Mouse (Mus musculus) CH12.LX (cell line): ENCODE results near the gene Pfn1. TPM values are rescaled to one million over a fixed set of nuclear protein-coding genes. Genes with fewer than 3 reads are reported as not detected.

Experiments used
- DNase-seq: peaks from one replicate; pipeline ENCODE4 v3.0.0-alpha.2; 2013; ENCODE audit errors: extremely low read depth
- H3K27ac ChIP-seq: 2 replicates; pipeline ENCODE4 v1.5.1; 2012; ENCODE audit warnings: low read depth, mild to moderate bottlenecking, control low read depth, moderate library complexity; ENCODE audit not compliant: insufficient read depth
- H3K27me3 ChIP-seq: replicated peaks from 2 replicates; pipeline ENCODE3; 2012; ENCODE audit warnings: inconsistent platforms
- H3K36me3 ChIP-seq, 2 experiments: replicated peaks in 1 of 2; 2 replicates each; pipeline versions ENCODE3 to v1.6.1; 2012; ENCODE audit warnings: inconsistent platforms in 1 of 2, low read length in 1 of 2, mild to moderate bottlenecking in 1 of 2, mixed read lengths in 1 of 2, moderate library complexity in 1 of 2; ENCODE audit not compliant: control insufficient read depth in 1 of 2, insufficient read depth in 1 of 2
- H3K4me1 ChIP-seq, 2 experiments: 2 replicates each; pipeline ENCODE4 v1.6.1; 2012; ENCODE audit warnings: inconsistent platforms in 1 of 2, moderate library complexity in 1 of 2; ENCODE audit not compliant: insufficient read depth in 2 of 2, control insufficient read depth in 1 of 2
- H3K4me2 ChIP-seq: 2 replicates; pipeline ENCODE4 v1.6.1; 2012; ENCODE audit warnings: low read depth, mild to moderate bottlenecking, control low read depth; ENCODE audit not compliant: poor library complexity, insufficient read depth, severe bottlenecking
- H3K4me3 ChIP-seq, 3 experiments: fragments of 150-350 bp in 1 of 3; sonication (generic) in 1 of 3; replicated peaks in 1 of 3; 2 replicates each; pipeline versions ENCODE3 to v1.5.1; 2011 to 2012; ENCODE audit warnings: low read depth in 2 of 3, low read length in 2 of 3, mild to moderate bottlenecking in 2 of 3, moderate library complexity in 2 of 3, control low read depth in 1 of 3, improper control_type of control experiment in 1 of 3, inconsistent platforms in 1 of 3, mixed read lengths in 1 of 3; ENCODE audit not compliant: poor library complexity in 1 of 3
- H3K79me2 ChIP-seq: replicated peaks from 2 replicates; pipeline ENCODE4 v1.6.1; 2012; ENCODE audit warnings: mild to moderate bottlenecking, moderate library complexity; ENCODE audit not compliant: control insufficient read depth, poor library complexity, insufficient read depth, severe bottlenecking; ENCODE audit errors: extremely low read depth
- H3K9ac ChIP-seq: 2 replicates; pipeline ENCODE4 v1.6.1; 2012; ENCODE audit warnings: low read depth, mild to moderate bottlenecking, control low read depth, moderate library complexity; ENCODE audit not compliant: insufficient read depth
- H3K9me3 ChIP-seq: replicated peaks from 2 replicates; pipeline ENCODE3; 2012; ENCODE audit warnings: low read length, inconsistent platforms, mixed read lengths
- BHLHE40 ChIP-seq: IDR thresholded peaks from 2 replicates; pipeline ENCODE4 v1.6.1; 2011; ENCODE audit warnings: mild to moderate bottlenecking, low read depth, low read length, improper control_type of control experiment
- CHD1 ChIP-seq: IDR thresholded peaks from 2 replicates; pipeline ENCODE4 v1.6.1; 2012; ENCODE audit warnings: low read depth, low read length, improper control_type of control experiment, inconsistent platforms
- CHD2 ChIP-seq: IDR thresholded peaks from 2 replicates; pipeline ENCODE4 v1.6.1; 2011; ENCODE audit warnings: low read length, improper control_type of control experiment
- CTCF ChIP-seq, 2 experiments: IDR thresholded peaks in 1 of 2; conservative IDR thresholded peaks in 1 of 2; 2 replicates each; pipeline ENCODE4 v1.5.1; 2011 to 2012; ENCODE audit warnings: low read depth in 2 of 2, low read length in 2 of 2, improper control_type of control experiment in 1 of 2, inconsistent platforms in 1 of 2, mild to moderate bottlenecking in 1 of 2, moderate library complexity in 1 of 2
- E2F4 ChIP-seq: IDR thresholded peaks from 2 replicates; pipeline ENCODE4 v1.6.1; 2011; ENCODE audit warnings: low read depth, low read length, improper control_type of control experiment; ENCODE audit not compliant: insufficient replicate concordance
- ELF1 ChIP-seq: IDR thresholded peaks from 2 replicates; pipeline ENCODE4 v1.6.1; 2014; ENCODE audit warnings: low read depth, mild to moderate bottlenecking, inconsistent platforms, low read length, improper control_type of control experiment
- ETS1 ChIP-seq: conservative IDR thresholded peaks from 2 replicates; pipeline ENCODE4 v1.6.1; 2012; ENCODE audit warnings: low read depth, mild to moderate bottlenecking, inconsistent platforms, low read length, improper control_type of control experiment, moderate library complexity
- GABPA ChIP-seq: IDR thresholded peaks from 2 replicates; pipeline ENCODE4 v1.6.1; 2012; ENCODE audit warnings: low read depth, low read length, improper control_type of control experiment, inconsistent platforms; ENCODE audit not compliant: insufficient replicate concordance
- HCFC1 ChIP-seq: IDR thresholded peaks from 2 replicates; pipeline ENCODE4 v1.6.1; 2012; ENCODE audit warnings: low read depth, mild to moderate bottlenecking, inconsistent platforms, low read length, improper control_type of control experiment
- IRF4 ChIP-seq: IDR thresholded peaks from 2 replicates; pipeline ENCODE4 v1.6.1; 2014; ENCODE audit warnings: low read depth, mild to moderate bottlenecking, inconsistent platforms, low read length, improper control_type of control experiment
- JUN ChIP-seq: IDR thresholded peaks from 2 replicates; pipeline ENCODE4 v1.6.1; 2011; ENCODE audit warnings: low read depth, mild to moderate bottlenecking, low read length, improper control_type of control experiment, moderate library complexity; ENCODE audit not compliant: insufficient read depth
- JUND ChIP-seq: conservative IDR thresholded peaks from 2 replicates; pipeline ENCODE4 v1.6.1; 2011; ENCODE audit warnings: low read depth, low read length, improper control_type of control experiment
- MAFK ChIP-seq: IDR thresholded peaks from 2 replicates; pipeline ENCODE4 v1.6.1; 2011; ENCODE audit warnings: low read length, improper control_type of control experiment; ENCODE audit not compliant: insufficient replicate concordance
- MAX ChIP-seq: IDR thresholded peaks from 2 replicates; pipeline ENCODE4 v1.6.1; 2011; ENCODE audit warnings: low read length, improper control_type of control experiment
- MAZ ChIP-seq: IDR thresholded peaks from 2 replicates; pipeline ENCODE4 v1.6.1; 2012; ENCODE audit warnings: low read depth, mild to moderate bottlenecking, inconsistent platforms, low read length, improper control_type of control experiment, moderate library complexity
- MXI1 ChIP-seq: IDR thresholded peaks from 2 replicates; pipeline ENCODE4 v1.6.1; 2011; ENCODE audit warnings: mild to moderate bottlenecking, low read depth, low read length, improper control_type of control experiment
- MYC ChIP-seq: IDR thresholded peaks from 2 replicates; pipeline ENCODE4 v1.6.1; 2011; ENCODE audit warnings: low read depth, mild to moderate bottlenecking, improper control_type of control experiment, low read length
- NRF1 ChIP-seq: IDR thresholded peaks from 2 replicates; pipeline ENCODE4 v1.6.1; 2014; ENCODE audit warnings: low read depth, mild to moderate bottlenecking, inconsistent platforms, low read length, improper control_type of control experiment, moderate library complexity
- PAX5 ChIP-seq: IDR thresholded peaks from 2 replicates; pipeline ENCODE4 v1.6.1; 2012; ENCODE audit warnings: low read length, inconsistent platforms, mixed read lengths
- POLR2A ChIP-seq: IDR thresholded peaks from 2 replicates; pipeline ENCODE4 v1.6.1; 2011; ENCODE audit warnings: low read depth, mild to moderate bottlenecking, improper control_type of control experiment, low read length
- POLR2AphosphoS2 ChIP-seq: IDR thresholded peaks from 2 replicates; pipeline ENCODE4 v1.6.1; 2011; ENCODE audit warnings: low read depth, low read length, improper control_type of control experiment
- RAD21 ChIP-seq: IDR thresholded peaks from 2 replicates; pipeline ENCODE4 v1.6.1; 2011; ENCODE audit warnings: low read depth, mild to moderate bottlenecking, low read length, improper control_type of control experiment, moderate library complexity
- RCOR1 ChIP-seq: conservative IDR thresholded peaks from 2 replicates; pipeline ENCODE4 v1.6.1; 2012; ENCODE audit warnings: low read depth, mild to moderate bottlenecking, inconsistent platforms, low read length, improper control_type of control experiment
- SIN3A ChIP-seq: IDR thresholded peaks from 2 replicates; pipeline ENCODE4 v1.6.1; 2012; ENCODE audit warnings: low read length, improper control_type of control experiment, inconsistent platforms
- SMC3 ChIP-seq: IDR thresholded peaks from 2 replicates; pipeline ENCODE4 v1.6.1; 2011; ENCODE audit warnings: low read depth, low read length, improper control_type of control experiment
- TBP ChIP-seq: conservative IDR thresholded peaks from 2 replicates; pipeline ENCODE4 v1.6.1; 2011; ENCODE audit warnings: low read depth, low read length, improper control_type of control experiment
- TCF12 ChIP-seq: IDR thresholded peaks from 2 replicates; pipeline ENCODE4 v1.6.1; 2014; ENCODE audit warnings: low read depth, mild to moderate bottlenecking, inconsistent platforms, low read length, improper control_type of control experiment
- UBTF ChIP-seq: IDR thresholded peaks from 2 replicates; pipeline ENCODE4 v1.6.1; 2012; ENCODE audit warnings: low read depth, mild to moderate bottlenecking, inconsistent platforms, low read length, improper control_type of control experiment, moderate library complexity
- USF1 ChIP-seq: IDR thresholded peaks from 2 replicates; pipeline ENCODE4 v1.6.1; 2014; ENCODE audit warnings: low read depth, mild to moderate bottlenecking, inconsistent platforms, low read length, improper control_type of control experiment
- USF2 ChIP-seq: conservative IDR thresholded peaks from 2 replicates; pipeline ENCODE4 v1.6.1; 2011; ENCODE audit warnings: low read depth, low read length, improper control_type of control experiment
- ZC3H11A ChIP-seq: IDR thresholded peaks from 2 replicates; pipeline ENCODE4 v1.6.1; 2012; ENCODE audit warnings: low read depth, mild to moderate bottlenecking, inconsistent platforms, low read length, improper control_type of control experiment
- ZNF384 ChIP-seq: IDR thresholded peaks from 2 replicates; pipeline ENCODE4 v1.6.1; 2012; ENCODE audit warnings: low read depth, low read length, improper control_type of control experiment, inconsistent platforms
- dilution Hi-C: fragments of 300-500 bp; cut with MboI; formaldehyde crosslinking; loops from 2 replicates; pipeline ENCODE4 v1.14.3; 2020; ENCODE audit warnings: low sequenced_read_pairs; ENCODE audit not compliant: extremely low pct_unique_long_range_greater_than_20kb, extremely low pct_ligation_motif_present
- in situ Hi-C: fragments of 300-500 bp; cut with MboI; formaldehyde crosslinking; loops from 3 replicates; pipeline ENCODE4 v1.14.3; 2019; ENCODE audit warnings: low sequenced_read_pairs, low pct_ligation_motif_present, low pct_unique_long_range_greater_than_20kb, mixed read lengths
- polyA plus RNA-seq: library from polyadenylated mRNA; unstranded; fragments of >175 nt; gene quantifications from 2 replicates; pipeline ENCODE4 v1.2.1, GENCODE M21; 2012; ENCODE audit warnings: low read depth; ENCODE audit not compliant: insufficient read length
- total RNA-seq, 2 experiments: library from RNA; depleted of rRNA; stranded (reverse); fragments of 300-350 nt in 1 of 2; fragments of >200 nt in 1 of 2; gene quantifications; 2 replicates each; pipeline ENCODE4 v1.2.3; 2012 to 2014

The Pfn1 gene
- total and polyA plus RNA-seq, 3 experiments, result 844 to 2,624 (median 1,045) TPM

GRCm38 (mm10) chr11:70606717-70607116 is 47.7 kb downstream of the Pfn1 start:
- no peak overlapping the region for H3K4me2 ChIP-seq
- H3K36me3 ChIP-seq, result peaks cover 89 to 100% of the 10 kb centered on the region in 2 experiments
- H3K9me3 ChIP-seq, result no peaks in the 10 kb centered on the region
- in situ Hi-C loops, result loop anchor here (5.0 to 25.0 kb wide), 2 partner anchors 89 to 369 kb away; partner anchors contain the start of genes 0610010K14Rik, Bcl6b, Gltpd2 and Gm21988
- peaks cover 0 to 5% of the 10 kb centered on the region in 2 experiments; a peak in 2 of 4 replicates for H3K4me1 ChIP-seq
- no peaks in the 10 kb centered on the region for H3K79me2 ChIP-seq
- no peaks in the 10 kb centered on the region for H3K27me3 ChIP-seq
- no peak overlapping the region for H3K9ac ChIP-seq
- TF ChIP-seq POLR2A (no peak), BHLHE40 (no peak), ZNF384 (no peak), ZC3H11A (no peak), SIN3A (no peak), JUND (no peak), USF2 (no peak), MAX (no peak), NRF1 (no peak), ETS1 (no peak), JUN (no peak), USF1 (no peak), CHD1 (no peak), IRF4 (no peak), PAX5 (no peak), HCFC1 (no peak), POLR2AphosphoS2 (no peak), SMC3 (no peak), MXI1 (no peak)
- TF ChIP-seq, all 38 proteins: peak for 0
- H3K4me3 ChIP-seq, result no peak overlapping the region
- H3K27ac ChIP-seq, result no peak overlapping the region
- dilution Hi-C loops, result no loop called here
- no peak for DNase-seq

DNA sequence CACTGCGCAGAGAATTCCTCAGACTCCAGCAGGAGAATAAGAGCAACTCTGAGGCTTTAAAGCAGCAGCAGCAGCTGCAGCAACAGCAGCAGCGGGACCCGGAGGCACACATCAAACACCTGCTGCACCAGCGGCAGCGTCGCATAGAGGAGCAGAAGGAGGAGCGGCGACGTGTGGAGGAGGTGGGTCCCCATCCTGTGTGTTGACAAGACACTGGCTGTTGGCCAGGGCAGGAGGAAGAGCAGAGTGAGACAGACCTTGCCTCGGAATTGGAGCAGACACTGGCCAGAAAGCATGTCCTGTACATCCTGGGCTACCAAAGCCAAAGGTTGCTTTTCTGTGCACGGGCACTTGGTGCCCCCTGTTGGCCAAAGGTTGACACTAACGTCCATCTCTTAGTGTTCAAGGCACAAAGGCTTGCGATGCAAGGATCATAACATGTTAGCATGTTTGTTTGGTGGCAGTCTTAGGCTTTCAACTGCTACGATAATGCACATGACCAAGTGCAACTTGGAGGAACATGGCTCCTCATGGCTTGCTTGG is 49.3 kb downstream of the Pfn1 start:
- dilution Hi-C loops, result no loop called here
- peak; percentile 84 for DNase-seq
- Histone ChIP-seq H3K4me2 (no peak overlapping the region), H3K9me3 (no peaks in the 10 kb centered on the region), H3K9ac (no peak overlapping the region), H3K4me1 (peaks cover 0 to 18% of the 10 kb centered on the region in 2 experiments; a peak in 3 of 4 replicates), H3K36me3 (peaks cover 80 to 96% of the 10 kb centered on the region in 2 experiments), H3K27ac (no peak overlapping the region), H3K27me3 (no peaks in the 10 kb centered on the region), H3K4me3 (no peak overlapping the region), H3K79me2 (no peaks in the 10 kb centered on the region)
- in situ Hi-C loops, result loop anchor here (5.0 to 25.0 kb wide), 2 partner anchors 88 to 368 kb away; partner anchors contain the start of genes 0610010K14Rik, Bcl6b, Gltpd2 and Gm21988
- no peak for TF ChIP-seq RCOR1
- TF ChIP-seq TBP, result no peak
- no peak for TF ChIP-seq POLR2AphosphoS2
- TF ChIP-seq GABPA, result no peak
- no peak for TF ChIP-seq MAFK
- no peak for TF ChIP-seq PAX5
- TF ChIP-seq POLR2A, result no peak
- no peak; the same call in 1 of the 2 replicates for TF ChIP-seq JUND
- TF ChIP-seq RAD21, result no peak; the same call in none of the 2 replicates
- TF ChIP-seq E2F4, result no peak
- TF ChIP-seq ELF1, result no peak
- peak; percentile 76 for TF ChIP-seq MYC
- no peak for TF ChIP-seq CHD2
- no peak for TF ChIP-seq HCFC1
- TF ChIP-seq USF2, result no peak
- TF ChIP-seq IRF4, result peak; percentile 63
- no peak for TF ChIP-seq BHLHE40
- TF ChIP-seq UBTF, result no peak
- TF ChIP-seq SIN3A, result no peak
- TF ChIP-seq TCF12, result no peak
- TF ChIP-seq MAZ, result no peak
- peak; percentile 97 to 99 for TF ChIP-seq CTCF (conservative IDR thresholded peaks at IDR 0.05 in 1 of 2, IDR thresholded peaks at IDR 0.05 in 1 of 2; ENCODE audit: low read depth in 2 of 2, low read length in 2 of 2)
